Mouse (Mus musculus): ENCODE measurements around the gene Dolk.

DNA sequence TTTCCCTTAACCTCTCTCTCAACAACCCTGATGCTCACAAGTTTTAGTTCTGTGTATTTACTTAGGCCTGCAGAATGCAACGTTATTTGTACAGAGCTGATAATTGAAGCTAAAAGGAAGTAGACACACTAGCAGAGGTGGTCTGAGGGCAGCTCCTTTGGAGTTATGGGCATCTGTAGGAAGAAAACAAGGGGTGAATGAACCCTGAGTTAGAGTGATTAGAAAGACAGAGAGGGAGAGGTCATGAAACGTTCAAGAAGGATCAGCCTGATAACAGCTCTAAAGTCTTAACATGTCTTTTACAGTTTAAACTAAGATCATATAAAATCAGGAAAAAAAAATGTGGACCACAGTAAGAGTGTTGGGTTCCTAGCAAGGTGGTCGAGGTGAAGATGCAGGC is 23.2 kb upstream of the Dolk start:
- TF ChIP-seq CTCF (IDR thresholded peaks at IDR 0.05; ENCODE audit: low read depth, low read length), result no peak
- TF ChIP-seq POLR2A (IDR thresholded peaks at IDR 0.05; ENCODE audit: borderline replicate concordance, low read depth, low read length), result no peak

Data from bone marrow macrophage, adult 2 months (primary cell).